8 mouse cellular contexts compared by ENCODE assay signal in the genomic region with DNA sequence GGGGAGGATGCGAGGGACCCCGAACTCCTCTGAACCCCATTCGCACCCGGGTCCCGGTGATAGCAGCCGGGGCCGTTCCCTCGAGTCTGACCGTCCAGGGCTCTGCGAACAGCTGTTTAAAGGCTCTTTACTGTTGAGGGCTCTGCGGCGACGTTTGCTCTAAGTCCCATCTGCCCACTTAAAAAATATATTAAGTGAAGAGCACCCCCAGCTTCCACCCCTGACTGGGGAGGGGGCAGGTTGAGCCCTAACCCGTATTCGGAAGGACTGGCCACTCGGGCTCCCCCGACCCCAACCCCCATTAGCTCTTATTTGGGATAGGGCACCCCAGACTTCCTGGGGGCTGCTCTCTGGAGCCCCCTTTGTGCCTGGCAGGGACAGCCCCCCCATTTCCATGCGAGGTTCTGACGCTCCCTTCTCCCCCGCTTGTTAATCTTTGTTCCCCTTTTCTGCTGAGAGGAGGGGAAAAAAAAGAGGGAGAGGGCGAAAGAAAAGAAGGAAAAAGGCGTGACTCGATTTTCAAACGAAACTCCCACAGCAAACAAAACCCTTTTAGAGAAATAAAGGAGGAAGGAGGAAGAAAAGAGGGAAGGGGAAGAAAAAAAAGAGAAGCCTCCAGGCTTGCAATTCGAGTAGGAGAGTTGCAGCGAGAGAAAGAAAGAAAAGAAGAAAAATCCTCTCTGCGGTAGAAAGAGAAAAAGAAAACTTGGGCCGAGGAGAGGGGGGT. TPM values are rescaled to one million over a fixed set of nuclear protein-coding genes. Genes with fewer than 3 reads are reported as not detected.
A peak's percentile ranks its signal among the peaks of the same experiment; 100 is the strongest.
DNase-seq lines count a peak whose midpoint lies in the region; ATAC-seq and TF ChIP-seq lines count a peak whose summit lies in the region.

No protein-coding gene starts in this region.

- DNase-seq in kidney, adult 2 months, result no peak
- DNase-seq in kidney, adult 11 months, result no peak
- DNase-seq in MEL (ENCODE audit: low read depth, low spot score), result peak; percentile 46
- no peak for DNase-seq in liver, postnatal 0 days
- no peak for DNase-seq in T-cell, adult 2 months (ENCODE audit: low spot score)
- DNase-seq in gastrocnemius, postnatal 10 days, result no peak
- DNase-seq in gastrocnemius, postnatal 36 days, result no peak

- H3K9ac ChIP-seq in MEL (ENCODE audit: control insufficient read depth, low read depth, low read length, poor library complexity, severe bottlenecking), result peak overlapping the region; percentile 98
- peak overlapping the region; percentile 94 for H3K9ac ChIP-seq in forebrain, embryonic 15.5 days (replicated peaks)
- peak overlapping the region; percentile 90 for H3K9ac ChIP-seq in liver, postnatal 0 days (replicated peaks)

- peak overlapping the region; percentile 90 for H3K4me2 ChIP-seq in forebrain, embryonic 15.5 days (replicated peaks)
- H3K4me2 ChIP-seq in liver, postnatal 0 days (ENCODE audit: low read depth, low read length), result peak overlapping the region; percentile 97

- peak overlapping the region; percentile 78 for H3K4me3 ChIP-seq in kidney, adult 2 months (ENCODE audit: insufficient read depth, low read depth, low read length)
- peak overlapping the region; percentile 75 to 79 for H3K4me3 ChIP-seq in MEL (ENCODE audit: control insufficient read depth in 1 of 2, insufficient read depth in 1 of 2, low read depth in 2 of 2, low read length in 2 of 2)
- H3K4me3 ChIP-seq in forebrain, embryonic 15.5 days, result peak overlapping the region; percentile 68
- H3K4me3 ChIP-seq in liver, postnatal 0 days (ENCODE audit: low read depth, low read length), result peak overlapping the region; percentile 81

- H3K9me3 ChIP-seq in MEL (replicated peaks; ENCODE audit: insufficient read depth, low read length), result no peaks in the 10 kb centered on the region
- H3K9me3 ChIP-seq in forebrain, embryonic 15.5 days, result no peaks in the 10 kb centered on the region
- no peaks in the 10 kb centered on the region for H3K9me3 ChIP-seq in liver, postnatal 0 days (ENCODE audit: low read length)

- 0 out of 4 replicates have a peak, but pooled peaks of 1 of the 2 experiments have one; percentile 20 for TF ChIP-seq EP300 in MEL (IDR thresholded peaks at IDR 0.05; ENCODE audit: low read depth in 1 of 2, low read length in 2 of 2)
- no peak for TF ChIP-seq EP300 in liver, postnatal 0 days (IDR thresholded peaks at IDR 0.05; ENCODE audit: low read depth)

- TF ChIP-seq POLR2A in kidney, adult 2 months (IDR thresholded peaks at IDR 0.05; ENCODE audit: low read depth, low read length), result no peak
- TF ChIP-seq POLR2A in MEL (IDR thresholded peaks at IDR 0.05; ENCODE audit: control insufficient read depth in 1 of 2, insufficient read depth in 1 of 2, low read depth in 1 of 2, low read length in 2 of 2, poor library complexity in 1 of 2), result no peak

- no peaks in the 10 kb centered on the region for H3K36me3 ChIP-seq in kidney, adult 2 months (ENCODE audit: control insufficient read depth, insufficient read depth, low read length)
- peaks cover 0 to 6% of the 10 kb centered on the region in 2 experiments; a peak in 2 of 4 replicates for H3K36me3 ChIP-seq in MEL (ENCODE audit: control insufficient read depth in 1 of 2, insufficient read depth in 2 of 2, low read length in 2 of 2)
- H3K36me3 ChIP-seq in forebrain, embryonic 15.5 days, result no peaks in the 10 kb centered on the region
- no peaks in the 10 kb centered on the region; the same call in 1 of the 2 replicates for H3K36me3 ChIP-seq in liver, postnatal 0 days (replicated peaks; ENCODE audit: insufficient read depth, low read length)

- WGBS in kidney, adult 2 months, result under 1% methylated on average over 28 of the region's 28 CpGs
- under 1% methylated on average over 28 of the region's 28 CpGs for WGBS in forebrain, embryonic 15.5 days
- WGBS in liver, postnatal 0 days (ENCODE audit: insufficient replicate concordance), result 0% methylated on average over 28 of the region's 28 CpGs

- TF ChIP-seq RAD21 in MEL (IDR thresholded peaks at IDR 0.05; ENCODE audit: low read depth, low read length), result no peak

- H3K79me2 ChIP-seq in MEL (ENCODE audit: control insufficient read depth, insufficient read depth, low read length, poor library complexity), result peaks cover 30% of the 10 kb centered on the region

- H3K27ac ChIP-seq in kidney, adult 2 months (ENCODE audit: insufficient read depth, low read depth, low read length), result peak overlapping the region; percentile 92
- H3K27ac ChIP-seq in MEL (ENCODE audit: control insufficient read depth, low read depth, low read length), result peak overlapping the region; percentile 60
- peak overlapping the region; percentile 98 for H3K27ac ChIP-seq in forebrain, embryonic 15.5 days (replicated peaks)
- peak overlapping the region; percentile 99 for H3K27ac ChIP-seq in liver, postnatal 0 days (ENCODE audit: low read depth)

- peaks cover 9% of the 10 kb centered on the region; the same call in 1 of the 2 replicates for H3K4me1 ChIP-seq in kidney, adult 2 months (ENCODE audit: control insufficient read depth, insufficient read depth, low read length)
- H3K4me1 ChIP-seq in MEL (ENCODE audit: control insufficient read depth in 1 of 2, insufficient read depth in 2 of 2, low read length in 2 of 2), result peaks cover 4 to 9% of the 10 kb centered on the region in 2 experiments
- H3K4me1 ChIP-seq in forebrain, embryonic 15.5 days, result peaks cover 40% of the 10 kb centered on the region
- peaks cover 21% of the 10 kb centered on the region for H3K4me1 ChIP-seq in liver, postnatal 0 days (ENCODE audit: insufficient read depth)

- ATAC-seq in forebrain, embryonic 15.5 days (replicated peaks), result peak; percentile 13
- peak; percentile 35 for ATAC-seq in liver, postnatal 0 days

- no peaks in the 10 kb centered on the region for H3K27me3 ChIP-seq in kidney, adult 2 months (replicated peaks; ENCODE audit: control insufficient read depth, insufficient read depth, low read length)
- H3K27me3 ChIP-seq in MEL (ENCODE audit: control insufficient read depth in 1 of 2, insufficient read depth in 2 of 2, low read length in 2 of 2), result no peaks in the 10 kb centered on the region
- H3K27me3 ChIP-seq in forebrain, embryonic 15.5 days, result no peaks in the 10 kb centered on the region
- H3K27me3 ChIP-seq in liver, postnatal 0 days (ENCODE audit: insufficient read depth, low read length), result no peaks in the 10 kb centered on the region

- intact Hi-C loops in gastrocnemius, postnatal 36 days (cut with DNase I), result loop anchor here (5.0 to 10.0 kb wide), 2 partner anchors 52 to 91 kb away; partner anchors contain the start of gene Arpin

- no peak for TF ChIP-seq CTCF in kidney, adult 2 months (conservative IDR thresholded peaks at IDR 0.05; ENCODE audit: insufficient read depth, insufficient read length, low read depth, low read length)
- no peak for TF ChIP-seq CTCF in MEL (IDR thresholded peaks at IDR 0.05 in 2 of 3, conservative IDR thresholded peaks at IDR 0.05 in 1 of 3; ENCODE audit: control insufficient read depth in 1 of 3, insufficient read depth in 1 of 3, low read depth in 2 of 3, low read length in 3 of 3, poor library complexity in 1 of 3, severe bottlenecking in 1 of 3)
- no peak for TF ChIP-seq CTCF in liver, postnatal 0 days (IDR thresholded peaks at IDR 0.05; ENCODE audit: low read depth)

TF ChIP-seq in MEL, 35 proteins besides CTCF, POLR2A, EP300 and RAD21 (continues in another document):
- no peak for TF ChIP-seq ZMIZ1 (IDR thresholded peaks at IDR 0.05; ENCODE audit: low read depth, low read length)
- TF ChIP-seq GABPA (IDR thresholded peaks at IDR 0.05; ENCODE audit: low read depth, low read length), result no peak
- no peak for TF ChIP-seq TAL1 (IDR thresholded peaks at IDR 0.05; ENCODE audit: low read length)
- no peak for TF ChIP-seq MYC (IDR thresholded peaks at IDR 0.05; ENCODE audit: low read depth, low read length)
- no peak for TF ChIP-seq USF2 (IDR thresholded peaks at IDR 0.05; ENCODE audit: borderline replicate concordance in 1 of 2, insufficient read depth in 1 of 2, low read depth in 1 of 2, low read length in 2 of 2)
- TF ChIP-seq MAX (IDR thresholded peaks at IDR 0.05; ENCODE audit: low read length), result no peak
- no peak for TF ChIP-seq JUND (IDR thresholded peaks at IDR 0.05; ENCODE audit: low read depth, low read length)
- TF ChIP-seq SMC3 (IDR thresholded peaks at IDR 0.05; ENCODE audit: low read depth, low read length), result no peak
- TF ChIP-seq TBP (IDR thresholded peaks at IDR 0.05; ENCODE audit: low read depth, low read length), result no peak; the same call in 1 of the 2 replicates
- TF ChIP-seq NELFE (IDR thresholded peaks at IDR 0.05; ENCODE audit: low read depth, low read length), result no peak
- TF ChIP-seq E2F4 (IDR thresholded peaks at IDR 0.05; ENCODE audit: borderline replicate concordance, low read depth, low read length), result no peak
- 0 out of 2 replicates have a peak, but pooled peaks have one; percentile 18 for TF ChIP-seq HCFC1 (IDR thresholded peaks at IDR 0.05; ENCODE audit: low read depth, low read length)
- no peak for TF ChIP-seq MAFK (IDR thresholded peaks at IDR 0.05; ENCODE audit: borderline replicate concordance, low read depth, low read length)
- no peak for TF ChIP-seq BHLHE40 (IDR thresholded peaks at IDR 0.05; ENCODE audit: borderline replicate concordance, low read depth, low read length)
- TF ChIP-seq RCOR1 (IDR thresholded peaks at IDR 0.05; ENCODE audit: low read depth, low read length), result peak; percentile 12; the same call in 1 of the 2 replicates
- no peak for TF ChIP-seq NRF1 (IDR thresholded peaks at IDR 0.05; ENCODE audit: insufficient read depth, low read depth, low read length, poor library complexity, severe bottlenecking)
- no peak; the same call in 1 of the 2 replicates for TF ChIP-seq MXI1 (IDR thresholded peaks at IDR 0.05; ENCODE audit: low read depth, low read length)
- peak; percentile 68 for TF ChIP-seq ZNF384 (IDR thresholded peaks at IDR 0.05; ENCODE audit: low read depth, low read length)
- TF ChIP-seq CHD1 (IDR thresholded peaks at IDR 0.05; ENCODE audit: low read depth, low read length), result 0 out of 2 replicates have a peak, but pooled peaks have one; percentile 63
- TF ChIP-seq MYB (IDR thresholded peaks at IDR 0.05; ENCODE audit: low read depth, low read length), result no peak
- TF ChIP-seq KAT2A (conservative IDR thresholded peaks at IDR 0.05; ENCODE audit: low read depth, low read length), result no peak
- no peak for TF ChIP-seq UBTF (IDR thresholded peaks at IDR 0.05; ENCODE audit: borderline replicate concordance, insufficient read depth, low read depth, low read length)

RNA-seq across cellular contexts. Expression of gene Zfp710, which starts 0.9 kb away (rescaled TPM):
- polyA plus RNA-seq in kidney, adult 2 months (2012; rRNA removed), result 22.6 and 26.4 TPM in 2 replicates
- 11.8 and 14.8 TPM in 2 replicates for total RNA-seq in MEL (2012; rRNA removed)
- polyA plus RNA-seq in MEL (2012; ENCODE audit: insufficient read depth in 1 of 2, insufficient read length in 2 of 2, low read depth in 1 of 2, low replicate concordance in 2 of 2, missing spikeins in 1 of 2), result 10 to 100 TPM in 1 of 2 experiments, not detected in 1; 19.1 TPM
- 21.1 and 22.1 TPM in 2 replicates for polyA plus RNA-seq in forebrain, embryonic 15.5 days (2015; fragmentation: Nextera tagmentation; extraction: Ambion mirVana)
- 5.9 and 6.4 TPM in 2 replicates for polyA plus RNA-seq in liver, postnatal 0 days (2015; fragmentation: Nextera tagmentation; extraction: Ambion mirVana)
- total RNA-seq in gastrocnemius, postnatal 10 days (2021), result 10 to 100 TPM; 14.2 to 16.7 TPM
- 10 to 100 TPM; 24.2 to 26.5 TPM for total RNA-seq in gastrocnemius, postnatal 36 days (2021)
